Mouse (Mus musculus) heart, embryonic 15.5 days (tissue): ENCODE results near the gene Ggct. TPM values are rescaled to one million over a fixed set of nuclear protein-coding genes. Genes with fewer than 3 reads are reported as not detected.

Source experiments
- ATAC-seq: fragments of 200-750 bp; cut with Nextera tagmentation; replicated peaks from 2 replicates; pipeline ENCODE4 v1.8.0; 2017; ENCODE audit warnings: low read depth, moderate TSS enrichment; ENCODE audit not compliant: insufficient number of reproducible peaks, insufficient read depth, low FRiP score
- H3K27ac ChIP-seq: fragments of 300-500 bp; sonication (generic); 2 replicates; pipeline ENCODE4 v1.5.1; 2015; ENCODE audit warnings: mild to moderate bottlenecking, inconsistent platforms
- H3K27me3 ChIP-seq: fragments of 300-500 bp; sonication (generic); 2 replicates; pipeline ENCODE4 v1.6.1; 2015; ENCODE audit warnings: inconsistent platforms
- H3K36me3 ChIP-seq: fragments of 300-500 bp; sonication (generic); 2 replicates; pipeline ENCODE4 v1.6.1; 2015; ENCODE audit warnings: mild to moderate bottlenecking, inconsistent platforms
- H3K4me1 ChIP-seq: fragments of 300-500 bp; sonication (generic); replicated peaks from 2 replicates; pipeline ENCODE4 v1.6.1; 2015; ENCODE audit warnings: inconsistent platforms
- H3K4me2 ChIP-seq: fragments of 300-500 bp; sonication (generic); 2 replicates; pipeline ENCODE4 v1.6.1; 2015; ENCODE audit warnings: inconsistent platforms, mild to moderate bottlenecking, moderate library complexity
- H3K4me3 ChIP-seq: fragments of 300-500 bp; sonication (generic); 2 replicates; pipeline ENCODE4 v1.5.1; 2015; ENCODE audit warnings: mild to moderate bottlenecking, inconsistent platforms
- H3K9ac ChIP-seq: fragments of 300-500 bp; sonication (generic); 2 replicates; pipeline ENCODE4 v1.6.1; 2015; ENCODE audit warnings: mild to moderate bottlenecking, inconsistent platforms
- H3K9me3 ChIP-seq: fragments of 300-500 bp; sonication (generic); replicated peaks from 2 replicates; pipeline ENCODE4 v1.6.1; 2016; ENCODE audit warnings: inconsistent platforms
- WGBS: fragments of 180-500 bp; shearing (Covaris S2); methylation state at CpG from one replicate; pipeline ENCODE4 v1.1.7; 2015; ENCODE audit warnings: mixed read lengths; 5-methylcytosine and 5-hydroxymethylcytosine counted together
- polyA plus RNA-seq: library from polyadenylated mRNA; unstranded; fragments of >200 nt; fragmentation: Nextera tagmentation; extraction: Ambion mirVana; gene quantifications from 2 replicates; pipeline ENCODE4 v1.2.1, GENCODE M21; 2015

Gene Ggct
- polyA plus RNA-seq, 1 experiment from 2014 or later, result 4.2 TPM

- ATAC-seq, result no peak
Observed at GRCm38 (mm10) chr6:54933216-54933615, 59.5 kb downstream of the Ggct start.

More at GRCm38 (mm10) chr6:54933216-54933615, 59.5 kb downstream of the Ggct start:
- Histone ChIP-seq H3K4me1 (peaks cover 5% of the 10 kb centered on the region; the same call in 1 of the 2 replicates), H3K27me3 (no peaks in the 10 kb centered on the region), H3K9ac (no peak overlapping the region), H3K4me2 (no peak overlapping the region), H3K9me3 (no peaks in the 10 kb centered on the region), H3K27ac (no peak overlapping the region), H3K36me3 (no peaks in the 10 kb centered on the region), H3K4me3 (no peak overlapping the region)
- WGBS, result 65% methylated on average over 5 of the region's 5 CpGs

Other genes with a start within 250 kb of the Ggct start
- gene Znrf2, start 176.0 kb downstream of the Ggct start, polyA plus RNA-seq, result 2.7 and 2.8 TPM in 2 replicates
- 4.3 and 6.7 TPM in 2 replicates for gene Nod1, start 20.3 kb downstream of the Ggct start, polyA plus RNA-seq
- gene Gars, start 45.1 kb upstream of the Ggct start, polyA plus RNA-seq, result 138 and 144 TPM in 2 replicates
- gene Crhr2, start 140.1 kb upstream of the Ggct start, polyA plus RNA-seq, result 10.2 and 11.9 TPM in 2 replicates
- 0.13 TPM in 1 of 2 replicates, not detected in the other for gene Inmt, start 182.1 kb upstream of the Ggct start, polyA plus RNA-seq
- gene Mindy4, start 210.4 kb upstream of the Ggct start, polyA plus RNA-seq, result 6.2 and 7.7 TPM in 2 replicates